Mouse (Mus musculus) urinary bladder, postnatal 36 days (tissue): Measurements from ENCODE around the gene Mlst8.
A peak's percentile ranks its signal among the peaks of the same experiment; 100 is the strongest.
"Not testable (repeated sequence)": the region's sequence is repeated elsewhere in the genome, so short reads cannot be mapped to it uniquely, and the experiment has no call there.

Experiments
- DNase-seq, 2 experiments: peaks; one replicate each; pipeline ENCODE4 v3.0.0; 2022; ENCODE audit warnings: low spot score in 2 of 2, mixed read lengths in 1 of 2

Mlst8 gene

GRCm38 (mm10) chr17:24469336-24469909, 9.5 kb downstream of the Mlst8 start:
- DNase-seq: no peak

GRCm38 (mm10) chr17:24468636-24469246, 10.1 kb downstream of the Mlst8 start:
- no peak for DNase-seq

- no peak for DNase-seq
Measured at GRCm38 (mm10) chr17:24463374-24464133, 15.3 kb downstream of the Mlst8 start.

- DNase-seq: no peak
Measured at GRCm38 (mm10) chr17:24462932-24463331, 15.9 kb downstream of the Mlst8 start.

- DNase-seq: no peak
Measured at GRCm38 (mm10) chr17:24461580-24461979, 17.3 kb downstream of the Mlst8 start.

- not testable (repeated sequence) for DNase-seq
Measured at GRCm38 (mm10) chr17:24455523-24456206, 23.2 kb downstream of the Mlst8 start.

GRCm38 (mm10) chr17:24454756-24455522, 23.9 kb downstream of the Mlst8 start:
- peak; percentile 100 for DNase-seq

GRCm38 (mm10) chr17:24454218-24454755, 24.6 kb downstream of the Mlst8 start:
- no peak for DNase-seq

GRCm38 (mm10) chr17:24453372-24453771, 25.5 kb downstream of the Mlst8 start:
- no peak for DNase-seq

- DNase-seq: no peak
Measured at GRCm38 (mm10) chr17:24451220-24451619, 27.7 kb downstream of the Mlst8 start.

GRCm38 (mm10) chr17:24449507-24449906, 29.4 kb downstream of the Mlst8 start:
- DNase-seq: no peak

GRCm38 (mm10) chr17:24446590-24446989, 32.3 kb downstream of the Mlst8 start:
- no peak for DNase-seq

GRCm38 (mm10) chr17:24443409-24443808, 35.5 kb downstream of the Mlst8 start:
- peak; percentile 66 to 72 for DNase-seq

GRCm38 (mm10) chr17:24442632-24443155, 36.2 kb downstream of the Mlst8 start, which contains the start of gene Dnase1l2:
Dnase1l2 (minus strand) TSS chr17:24443105.
- DNase-seq: peak; percentile 51 to 68

GRCm38 (mm10) chr17:24442107-24442506, 36.8 kb downstream of the Mlst8 start:
- peak; percentile 58 to 70 for DNase-seq

GRCm38 (mm10) chr17:24441148-24441547, 37.7 kb downstream of the Mlst8 start:
- DNase-seq: no peak

GRCm38 (mm10) chr17:24440377-24440776, 38.5 kb downstream of the Mlst8 start:
- DNase-seq: no peak

- no peak for DNase-seq
Measured at GRCm38 (mm10) chr17:24437016-24437415, 41.9 kb downstream of the Mlst8 start.

GRCm38 (mm10) chr17:24429201-24429983, 49.5 kb downstream of the Mlst8 start:
- peak in 1 of 2 experiments; percentile 40 for DNase-seq

- no peak for DNase-seq
Measured at GRCm38 (mm10) chr17:24427170-24427557, 51.7 kb downstream of the Mlst8 start.
